Mouse (Mus musculus) CD4-positive, CD25-positive, alpha-beta regulatory T cell, adult 9 weeks (primary cell): ENCODE results near the gene Olfr204. TPM values are rescaled to one million over a fixed set of nuclear protein-coding genes. Genes with fewer than 3 reads are reported as not detected.

Source experiments
- polyA plus RNA-seq: library from polyadenylated mRNA; unstranded; fragments of 100-300 nt; shearing (Covaris generic); gene quantifications from one replicate; pipeline ENCODE4 v1.2.1, GENCODE M21; 2017

Gene Olfr204
- polyA plus RNA-seq, result not detected

DNA sequence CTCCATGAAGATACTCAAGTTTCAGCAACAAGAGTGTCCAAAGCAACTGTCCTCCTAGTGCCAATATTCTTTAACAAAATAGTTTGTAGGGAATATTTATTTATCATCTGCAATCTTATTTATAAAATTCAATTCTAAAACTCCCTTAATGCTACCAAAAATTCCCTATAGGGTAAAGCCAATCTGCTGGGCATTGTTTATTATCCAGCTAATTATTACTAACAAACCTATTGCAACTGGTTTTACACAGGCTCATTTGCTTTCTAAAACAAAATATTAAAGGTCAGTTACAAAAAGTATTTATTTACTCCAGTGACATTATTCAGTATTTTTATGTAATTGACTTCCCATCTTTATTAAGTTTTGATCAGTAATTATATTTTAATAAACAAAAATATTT lies at the start of gene Olfr204:
TSS of gene Olfr204 (minus strand) at position 101 of the 400 bp plus-strand sequence.

DNA sequence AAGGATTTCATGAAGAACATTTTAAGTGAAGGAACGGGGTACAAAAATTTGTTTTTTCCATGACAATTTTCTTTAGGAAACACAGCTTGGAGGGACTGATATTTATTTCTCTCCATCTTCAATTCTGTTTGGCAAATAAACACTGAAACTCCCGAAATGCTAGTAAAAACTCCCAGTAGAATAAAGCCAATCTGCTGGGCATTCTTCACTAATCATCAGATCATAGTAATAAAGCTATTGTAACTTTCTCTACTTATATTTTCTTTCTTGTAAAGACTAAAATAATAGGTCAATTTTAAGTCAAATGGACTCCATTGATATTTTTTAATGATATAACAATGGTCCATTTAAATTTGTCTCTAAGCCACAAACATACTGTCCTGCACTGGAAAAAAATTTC lies 45.8 kb upstream of the Olfr204 start, which contains the start of gene Olfr209:
TSS of gene Olfr209 (minus strand) at position 101 of the 400 bp plus-strand sequence.

DNA sequence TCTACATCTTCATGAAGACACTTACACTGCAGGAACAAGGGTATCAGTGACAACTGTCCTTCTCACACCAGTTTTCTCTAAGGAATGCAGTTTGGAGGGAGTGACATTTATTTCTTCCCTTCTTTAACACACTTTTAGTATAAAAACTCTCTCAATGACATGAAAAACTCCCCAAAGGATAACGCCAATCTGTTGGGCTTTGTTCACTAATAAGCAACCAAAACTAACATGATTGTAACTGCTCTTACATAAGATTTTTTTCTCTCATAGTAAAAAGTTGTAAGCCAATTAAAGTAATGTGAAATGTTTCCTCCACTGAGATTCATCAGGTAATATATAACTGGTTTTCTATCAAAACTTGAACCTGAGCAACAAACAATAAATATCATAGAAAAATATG lies 31.1 kb upstream of the Olfr204 start, which contains the start of gene Olfr206:
TSS of gene Olfr206 (minus strand) at position 101 of the 400 bp plus-strand sequence.

DNA sequence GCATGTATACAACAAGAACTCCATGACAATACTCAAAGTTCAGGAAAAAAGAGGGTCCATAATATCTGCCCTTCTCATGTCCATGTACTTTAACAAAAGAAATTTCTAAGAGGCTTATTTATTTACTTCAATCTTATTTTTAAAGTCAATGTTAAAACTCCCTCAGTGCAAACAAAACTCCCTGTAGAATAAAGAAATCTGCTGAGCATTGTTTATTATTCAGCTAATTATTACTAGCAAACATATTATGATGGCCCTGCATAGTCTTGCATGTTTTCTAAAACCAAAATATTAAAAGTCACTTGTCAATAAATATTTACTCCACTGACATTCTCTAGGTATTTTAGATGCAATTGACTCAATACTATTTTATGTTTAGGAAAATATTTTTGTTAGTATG lies 13.0 kb upstream of the Olfr204 start, which contains the start of gene Olfr205:
TSS of gene Olfr205 (minus strand) at position 101 of the 400 bp plus-strand sequence.

DNA sequence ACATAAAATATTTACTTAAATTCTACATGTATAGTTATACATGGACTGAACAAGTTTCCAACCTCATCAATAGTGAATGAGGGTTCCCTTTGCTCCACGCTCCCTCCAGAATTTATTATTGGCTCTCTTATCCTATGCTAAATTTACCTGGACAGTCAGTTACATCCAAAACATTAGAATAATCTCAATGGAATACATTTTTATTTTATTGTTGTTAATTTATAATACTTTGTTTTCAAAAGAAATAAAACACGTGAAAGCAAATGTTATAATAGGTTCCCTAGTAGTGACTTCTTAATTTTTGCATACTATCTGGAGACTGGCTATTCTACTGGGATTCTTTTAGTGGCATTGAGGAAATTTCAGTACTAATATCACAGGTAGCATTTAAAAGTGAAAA lies 19.5 kb downstream of the Olfr204 start, which contains the start of gene Olfr203:
TSS of gene Olfr203 (plus strand) at position 301 of the 400 bp plus-strand sequence.

DNA sequence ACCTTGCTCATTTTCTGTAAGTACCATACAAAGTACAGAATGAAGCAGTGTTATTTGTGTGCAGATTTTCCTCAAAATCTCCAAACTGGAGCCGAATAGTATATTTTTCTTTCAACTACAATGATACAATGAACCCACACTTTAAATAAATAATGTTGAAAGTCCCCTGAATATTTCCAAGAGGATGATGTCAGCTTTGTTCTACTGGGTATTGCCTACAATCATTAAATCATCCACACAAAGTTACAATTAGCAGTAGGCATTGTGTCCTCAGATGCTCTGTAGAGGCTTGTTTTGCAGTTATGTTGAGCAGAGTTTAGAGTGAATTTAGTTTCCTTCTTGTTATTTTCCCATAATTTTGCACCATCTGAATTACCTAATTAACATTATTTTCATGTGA lies 31.4 kb downstream of the Olfr204 start, which contains the start of gene Olfr202:
TSS of gene Olfr202 (minus strand) at position 101 of the 400 bp plus-strand sequence.

DNA sequence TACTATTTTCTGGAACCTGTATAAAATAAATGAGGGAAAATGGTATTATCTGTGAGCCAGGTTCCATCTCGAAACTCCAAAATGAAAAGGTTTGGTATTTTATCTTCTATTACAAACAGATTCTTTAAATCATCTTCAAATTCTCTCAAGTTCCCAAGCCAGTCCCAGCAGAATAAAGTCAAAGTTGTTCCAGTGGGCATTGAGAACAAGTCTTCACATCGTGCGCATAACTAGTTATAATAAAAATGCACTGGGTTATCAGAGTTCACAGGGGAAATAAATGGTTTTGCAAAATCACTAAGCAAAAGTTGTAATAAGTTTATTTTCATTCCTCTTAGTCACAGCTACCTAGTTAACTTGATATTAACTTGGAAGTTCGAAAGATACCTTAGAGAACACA lies 45.5 kb downstream of the Olfr204 start, which contains the start of gene Olfr201:
TSS of gene Olfr201 (minus strand) at position 101 of the 400 bp plus-strand sequence.

Other genes starting within 250 kb of the Olfr204 start
- not detected for gene Olfr190, start 240.2 kb downstream of the Olfr204 start, polyA plus RNA-seq
- gene Olfr191, start 228.4 kb downstream of the Olfr204 start, polyA plus RNA-seq, result not detected
- gene Olfr193, start 206.4 kb downstream of the Olfr204 start, polyA plus RNA-seq, result not detected
- gene Olfr194, start 197.2 kb downstream of the Olfr204 start, polyA plus RNA-seq, result not detected
- gene Olfr195, start 171.2 kb downstream of the Olfr204 start, polyA plus RNA-seq, result not detected
- not detected for gene Olfr196, start 147.8 kb downstream of the Olfr204 start, polyA plus RNA-seq
- gene Olfr198, start 114.7 kb downstream of the Olfr204 start, polyA plus RNA-seq, result not detected
- gene Olfr199, start 98.5 kb downstream of the Olfr204 start, polyA plus RNA-seq, result not detected
- gene Olfr201, start 45.6 kb downstream of the Olfr204 start, polyA plus RNA-seq, result not detected
- gene Olfr202, start 31.5 kb downstream of the Olfr204 start, polyA plus RNA-seq, result not detected
- gene Olfr203, start 19.4 kb downstream of the Olfr204 start, polyA plus RNA-seq, result not detected
- not detected for gene Olfr205, start 12.9 kb upstream of the Olfr204 start, polyA plus RNA-seq
- not detected for gene Olfr206, start 31.0 kb upstream of the Olfr204 start, polyA plus RNA-seq
- not detected for gene Olfr209, start 45.7 kb upstream of the Olfr204 start, polyA plus RNA-seq
- gene Gabrr3, start 89.1 kb upstream of the Olfr204 start, polyA plus RNA-seq, result not detected
- gene Riox2, start 153.5 kb upstream of the Olfr204 start, polyA plus RNA-seq, result 90.8 TPM